Comparison of ENCODE assay signal across 8 mouse cellular contexts in genomic region chr19:6333761-6334595, GRCm38 (mm10). TPM values are rescaled to one million over a fixed set of nuclear protein-coding genes. Genes with fewer than 3 reads are reported as not detected.
DNase-seq lines count a peak whose midpoint lies in the region; ATAC-seq and TF ChIP-seq lines count a peak whose summit lies in the region.

No protein-coding gene starts in this region.

- peak overlapping the region; percentile 70 for H3K27ac ChIP-seq in kidney, adult 2 months (ENCODE audit: insufficient read depth, low read depth, low read length)
- peak overlapping the region; percentile 16; the same call in 1 of the 2 replicates for H3K27ac ChIP-seq in bone marrow, adult 2 months (ENCODE audit: control insufficient read depth, insufficient read depth, low read depth, low read length, poor library complexity)
- peak overlapping the region; percentile 68 for H3K27ac ChIP-seq in hindbrain, embryonic 12.5 days
- peak overlapping the region; percentile 59 for H3K27ac ChIP-seq in midbrain, embryonic 13.5 days

- peaks cover 12% of the 10 kb centered on the region for H3K4me1 ChIP-seq in kidney, adult 2 months (ENCODE audit: control insufficient read depth, insufficient read depth, low read length)
- H3K4me1 ChIP-seq in bone marrow, adult 2 months (ENCODE audit: control insufficient read depth, insufficient read depth, low read length), result peaks cover 2% of the 10 kb centered on the region; the same call in 1 of the 2 replicates
- H3K4me1 ChIP-seq in hindbrain, embryonic 12.5 days, result peaks cover 26% of the 10 kb centered on the region
- peaks cover 30% of the 10 kb centered on the region for H3K4me1 ChIP-seq in midbrain, embryonic 13.5 days (replicated peaks)

- H3K9me3 ChIP-seq in hindbrain, embryonic 12.5 days (replicated peaks), result no peaks in the 10 kb centered on the region
- H3K9me3 ChIP-seq in midbrain, embryonic 13.5 days, result no peaks in the 10 kb centered on the region

- peak; percentile 18; the same call in 1 of the 2 replicates for ATAC-seq in hindbrain, embryonic 12.5 days (ENCODE audit: low FRiP score)
- peak; percentile 2; the same call in 1 of the 2 replicates for ATAC-seq in midbrain, embryonic 13.5 days

- no peak for TF ChIP-seq CTCF in kidney, adult 2 months (conservative IDR thresholded peaks at IDR 0.05; ENCODE audit: insufficient read depth, insufficient read length, low read depth, low read length)
- no peak for TF ChIP-seq CTCF in bone marrow, adult 2 months (IDR thresholded peaks at IDR 0.05; ENCODE audit: control insufficient read depth, insufficient read depth, low read length)

- 58% methylated on average over 9 of the region's 9 CpGs for WGBS in kidney, adult 2 months
- 53% methylated on average over 9 of the region's 9 CpGs for WGBS in bone marrow, adult 2 months
- 69% methylated on average over 9 of the region's 9 CpGs for WGBS in hindbrain, embryonic 12.5 days
- 73% methylated on average over 9 of the region's 9 CpGs for WGBS in midbrain, embryonic 13.5 days

- no peak overlapping the region for H3K4me3 ChIP-seq in kidney, adult 2 months (ENCODE audit: insufficient read depth, low read depth, low read length)
- H3K4me3 ChIP-seq in bone marrow, adult 2 months (replicated peaks; ENCODE audit: control insufficient read depth, low read depth, low read length), result peak overlapping the region; percentile 73
- H3K4me3 ChIP-seq in hindbrain, embryonic 12.5 days, result peak overlapping the region; percentile 82; the same call in 1 of the 2 replicates
- H3K4me3 ChIP-seq in midbrain, embryonic 13.5 days (replicated peaks), result peak overlapping the region; percentile 85

- no peak for DNase-seq in kidney, adult 2 months
- DNase-seq in kidney, postnatal 10 days, result no peak
- DNase-seq in cerebellum, adult 18-20 months, result no peak
- DNase-seq in cerebellum, adult 8-10 months, result no peak
- no peak for DNase-seq in retina, embryonic 14.5 days (ENCODE audit: low spot score)

- H3K36me3 ChIP-seq in kidney, adult 2 months (ENCODE audit: control insufficient read depth, insufficient read depth, low read length), result no peaks in the 10 kb centered on the region
- H3K36me3 ChIP-seq in hindbrain, embryonic 12.5 days, result peaks cover 20% of the 10 kb centered on the region
- H3K36me3 ChIP-seq in midbrain, embryonic 13.5 days, result peaks cover 24% of the 10 kb centered on the region

- no peak for TF ChIP-seq POLR2A in kidney, adult 2 months (IDR thresholded peaks at IDR 0.05; ENCODE audit: low read depth, low read length)
- no peak for TF ChIP-seq POLR2A in bone marrow, adult 2 months (IDR thresholded peaks at IDR 0.05; ENCODE audit: borderline replicate concordance, control insufficient read depth, low read depth, low read length)

- peak overlapping the region; percentile 97 for H3K4me2 ChIP-seq in hindbrain, embryonic 12.5 days (replicated peaks)
- peak overlapping the region; percentile 94 for H3K4me2 ChIP-seq in midbrain, embryonic 13.5 days (replicated peaks)

- H3K9ac ChIP-seq in hindbrain, embryonic 12.5 days, result no peak overlapping the region
- H3K9ac ChIP-seq in midbrain, embryonic 13.5 days (replicated peaks), result 0 out of 2 replicates have a peak overlapping the region, but pooled peaks have one; percentile 10

- no peaks in the 10 kb centered on the region for H3K27me3 ChIP-seq in kidney, adult 2 months (replicated peaks; ENCODE audit: control insufficient read depth, insufficient read depth, low read length)
- no peaks in the 10 kb centered on the region for H3K27me3 ChIP-seq in hindbrain, embryonic 12.5 days
- H3K27me3 ChIP-seq in midbrain, embryonic 13.5 days, result no peaks in the 10 kb centered on the region

RNA-seq across cellular contexts. Expression of gene Men1, which starts 0.8 kb away (rescaled TPM):
- 49.5 and 63.2 TPM in 2 replicates for polyA plus RNA-seq in kidney, adult 2 months (2012; rRNA removed)
- 17.7 and 33.1 TPM in 2 replicates for polyA plus RNA-seq in bone marrow, adult 2 months (2011; ENCODE audit: insufficient read depth, insufficient read length, low replicate concordance, missing spikeins)
- 91.5 and 95.8 TPM in 2 replicates for polyA plus RNA-seq in hindbrain, embryonic 12.5 days (2016; fragmentation: Nextera tagmentation; extraction: Ambion mirVana)
- 74.4 and 81.1 TPM in 2 replicates for polyA plus RNA-seq in midbrain, embryonic 13.5 days (2015; fragmentation: Nextera tagmentation; extraction: Ambion mirVana)

RNA-seq across cellular contexts. Expression of gene Map4k2, which starts 7.0 kb away (rescaled TPM):
- 92.3 and 145 TPM in 2 replicates for polyA plus RNA-seq in kidney, adult 2 months (2012; rRNA removed)
- 128 and 324 TPM in 2 replicates for polyA plus RNA-seq in bone marrow, adult 2 months (2011; ENCODE audit: insufficient read depth, insufficient read length, low replicate concordance, missing spikeins)
- polyA plus RNA-seq in hindbrain, embryonic 12.5 days (2016; fragmentation: Nextera tagmentation; extraction: Ambion mirVana), result 15.0 and 16.0 TPM in 2 replicates
- 13.6 and 17.1 TPM in 2 replicates for polyA plus RNA-seq in midbrain, embryonic 13.5 days (2015; fragmentation: Nextera tagmentation; extraction: Ambion mirVana)

RNA-seq across cellular contexts. Expression of gene Cdc42bpg, which starts 27.7 kb away (rescaled TPM):
- polyA plus RNA-seq in kidney, adult 2 months (2012; rRNA removed), result 26.6 and 31.1 TPM in 2 replicates
- polyA plus RNA-seq in bone marrow, adult 2 months (2011; ENCODE audit: insufficient read depth, insufficient read length, low replicate concordance, missing spikeins), result 7.2 and 13.6 TPM in 2 replicates
- polyA plus RNA-seq in hindbrain, embryonic 12.5 days (2016; fragmentation: Nextera tagmentation; extraction: Ambion mirVana), result 0.48 and 0.61 TPM in 2 replicates
- 0.39 and 0.46 TPM in 2 replicates for polyA plus RNA-seq in midbrain, embryonic 13.5 days (2015; fragmentation: Nextera tagmentation; extraction: Ambion mirVana)

RNA-seq across cellular contexts. Expression of gene Sf1, which starts 29.5 kb away (rescaled TPM):
- 71.3 and 76.3 TPM in 2 replicates for polyA plus RNA-seq in kidney, adult 2 months (2012; rRNA removed)
- polyA plus RNA-seq in bone marrow, adult 2 months (2011; ENCODE audit: insufficient read depth, insufficient read length, low replicate concordance, missing spikeins), result 120 and 184 TPM in 2 replicates
- 168 and 176 TPM in 2 replicates for polyA plus RNA-seq in hindbrain, embryonic 12.5 days (2016; fragmentation: Nextera tagmentation; extraction: Ambion mirVana)
- polyA plus RNA-seq in midbrain, embryonic 13.5 days (2015; fragmentation: Nextera tagmentation; extraction: Ambion mirVana), result 120 and 128 TPM in 2 replicates

RNA-seq across cellular contexts. Expression of gene Pygm, which starts 50.2 kb away (rescaled TPM):
- polyA plus RNA-seq in kidney, adult 2 months (2012; rRNA removed), result 15.0 and 47.1 TPM in 2 replicates
- polyA plus RNA-seq in bone marrow, adult 2 months (2011; ENCODE audit: insufficient read depth, insufficient read length, low replicate concordance, missing spikeins), result 3.7 and 4.3 TPM in 2 replicates
- 1.8 and 3.9 TPM in 2 replicates for polyA plus RNA-seq in hindbrain, embryonic 12.5 days (2016; fragmentation: Nextera tagmentation; extraction: Ambion mirVana)
- polyA plus RNA-seq in midbrain, embryonic 13.5 days (2015; fragmentation: Nextera tagmentation; extraction: Ambion mirVana), result 1.9 and 2.2 TPM in 2 replicates

Comparison
In these comparisons a context has a peak if more than half of its experiments do, and no peak if none do; other contexts are left out.
1. H3K27ac ChIP-seq: peak in every context shown above with its lines; median percentile 70 in kidney, adult 2 months; 68 in hindbrain, embryonic 12.5 days; 59 in midbrain, embryonic 13.5 days; 16 in bone marrow, adult 2 months.